Comparison of ENCODE assay signal across 8 mouse cellular contexts in genomic region chr17:12790353-12791078, GRCm38 (mm10). TPM values are rescaled to one million over a fixed set of nuclear protein-coding genes. Genes with fewer than 3 reads are reported as not detected.
DNase-seq lines count a peak whose midpoint lies in the region; ATAC-seq and TF ChIP-seq lines count a peak whose summit lies in the region.

No protein-coding gene starts in this region.

- no peak overlapping the region for H3K4me3 ChIP-seq in heart, embryonic 16.5 days (ENCODE audit: low read length)
- no peak overlapping the region for H3K4me3 ChIP-seq in limb, embryonic 14.5 days (replicated peaks; ENCODE audit: low read length)
- H3K4me3 ChIP-seq in neural tube, embryonic 13.5 days = no peak overlapping the region

- no peaks in the 10 kb centered on the region for H3K27me3 ChIP-seq in heart, embryonic 16.5 days (ENCODE audit: control insufficient read depth, insufficient read depth, low read length)
- H3K27me3 ChIP-seq in limb, embryonic 14.5 days (ENCODE audit: control insufficient read depth, insufficient read depth, low read length) = no peaks in the 10 kb centered on the region
- no peaks in the 10 kb centered on the region for H3K27me3 ChIP-seq in neural tube, embryonic 13.5 days

- H3K4me2 ChIP-seq in heart, embryonic 16.5 days (ENCODE audit: low read depth, low read length) = peak overlapping the region; percentile 43
- H3K4me2 ChIP-seq in limb, embryonic 14.5 days (replicated peaks; ENCODE audit: low read depth, low read length, severe bottlenecking) = peak overlapping the region; percentile 32; the same call in 1 of the 2 replicates
- 0 out of 2 replicates have a peak overlapping the region, but pooled peaks have one; percentile 7 for H3K4me2 ChIP-seq in neural tube, embryonic 13.5 days

- peak; percentile 45 for DNase-seq in urinary bladder, postnatal 14 days (ENCODE audit: low spot score)
- no peak for DNase-seq in urinary bladder, postnatal 10 days (ENCODE audit: low spot score)
- peak; percentile 90 for DNase-seq in limb, embryonic 14.5 days (ENCODE audit: low spot score)
- no peak for DNase-seq in thymus, adult 18-20 months
- no peak for DNase-seq in layer of hippocampus, postnatal 25 days (ENCODE audit: extremely low spot score in 1 of 2, low spot score in 1 of 2)
- no peak for DNase-seq in right cerebral cortex, postnatal 36 days (ENCODE audit: low spot score in 2 of 2)

- H3K9me3 ChIP-seq in heart, embryonic 16.5 days (replicated peaks; ENCODE audit: control insufficient read depth, low read length) = peaks cover 4% of the 10 kb centered on the region; the same call in 1 of the 2 replicates
- 0 out of 2 replicates have a peak, but pooled peaks cover 5% of the 10 kb centered on the region for H3K9me3 ChIP-seq in limb, embryonic 14.5 days (ENCODE audit: control insufficient read depth, low read length)
- H3K9me3 ChIP-seq in neural tube, embryonic 13.5 days = peaks cover 8% of the 10 kb centered on the region; the same call in 1 of the 2 replicates

- peak overlapping the region; percentile 94 for H3K27ac ChIP-seq in heart, embryonic 16.5 days (ENCODE audit: low read length)
- H3K27ac ChIP-seq in limb, embryonic 14.5 days (replicated peaks; ENCODE audit: low read depth, low read length) = peak overlapping the region; percentile 90
- peak overlapping the region; percentile 79 for H3K27ac ChIP-seq in neural tube, embryonic 13.5 days (replicated peaks)

- H3K4me1 ChIP-seq in heart, embryonic 16.5 days (ENCODE audit: control insufficient read depth, insufficient read depth, low read length) = peaks cover 69% of the 10 kb centered on the region
- peaks cover 58% of the 10 kb centered on the region for H3K4me1 ChIP-seq in limb, embryonic 14.5 days (ENCODE audit: control insufficient read depth, insufficient read depth, low read length)
- H3K4me1 ChIP-seq in neural tube, embryonic 13.5 days (replicated peaks) = peaks cover 40% of the 10 kb centered on the region

- H3K36me3 ChIP-seq in heart, embryonic 16.5 days (ENCODE audit: control insufficient read depth, insufficient read depth) = peaks cover 13% of the 10 kb centered on the region
- peaks cover 8% of the 10 kb centered on the region for H3K36me3 ChIP-seq in limb, embryonic 14.5 days (ENCODE audit: control insufficient read depth, insufficient read depth, low read length)
- no peaks in the 10 kb centered on the region for H3K36me3 ChIP-seq in neural tube, embryonic 13.5 days

- peak overlapping the region; percentile 59 for H3K9ac ChIP-seq in heart, embryonic 16.5 days (ENCODE audit: low read length)
- 0 out of 2 replicates have a peak overlapping the region, but pooled peaks have one; percentile 5 for H3K9ac ChIP-seq in limb, embryonic 14.5 days (ENCODE audit: low read depth, low read length, severe bottlenecking)
- no peak overlapping the region for H3K9ac ChIP-seq in neural tube, embryonic 13.5 days

- peak; percentile 86 for ATAC-seq in heart, embryonic 16.5 days (replicated peaks; ENCODE audit: extremely low read depth, insufficient read depth, low FRiP score)
- peak; percentile 57 for ATAC-seq in limb, embryonic 14.5 days (ENCODE audit: low FRiP score, low read depth)
- peak; percentile 86 for ATAC-seq in neural tube, embryonic 13.5 days (ENCODE audit: low read depth)

- WGBS in heart, embryonic 16.5 days = 14% methylated on average over 10 of the region's 10 CpGs
- WGBS in limb, embryonic 14.5 days = 6% methylated on average over 10 of the region's 10 CpGs
- WGBS in neural tube, embryonic 13.5 days = 14% methylated on average over 10 of the region's 10 CpGs

- TF ChIP-seq POLR2A in limb, embryonic 14.5 days (IDR thresholded peaks at IDR 0.05; ENCODE audit: borderline replicate concordance, extremely low read depth, insufficient read depth, insufficient read length) = no peak

RNA-seq across cellular contexts. Expression of gene Igf2r, which starts 21.1 kb away (rescaled TPM):
- polyA plus RNA-seq in heart, embryonic 16.5 days (2015; fragmentation: Nextera tagmentation; extraction: Ambion mirVana) = 98.0 and 133 TPM in 2 replicates
- polyA plus RNA-seq in limb, embryonic 14.5 days (2012; rRNA removed) = 97.3 and 99.6 TPM in 2 replicates
- 60.6 and 62.4 TPM in 2 replicates for polyA plus RNA-seq in limb, embryonic 14.5 days (2014; fragmentation: Nextera tagmentation; extraction: Ambion mirVana)
- 11.5 and 13.4 TPM in 2 replicates for polyA plus RNA-seq in neural tube, embryonic 13.5 days (2015; fragmentation: Nextera tagmentation; extraction: Ambion mirVana)
- 10 to 100 TPM; 28.1 to 29.8 TPM for total RNA-seq in layer of hippocampus, postnatal 25 days (2021)

Comparison
In these comparisons a context has a peak if more than half of its experiments do, and no peak if none do; other contexts are left out.
1. DNase-seq: peak in urinary bladder, postnatal 14 days (single experiment) and limb, embryonic 14.5 days (single experiment); none in urinary bladder, postnatal 10 days (single experiment), thymus, adult 18-20 months (0 of 2), layer of hippocampus, postnatal 25 days (0 of 2) and right cerebral cortex, postnatal 36 days (0 of 2).
2. Peak in every context shown above with its lines, with median percentiles within 50 percentile points of each other: ATAC-seq, H3K27ac ChIP-seq and H3K4me2 ChIP-seq.